Mouse (Mus musculus): ENCODE results near the gene Acly.
"Not testable (repeated sequence)": the region's sequence is repeated elsewhere in the genome, so short reads cannot be mapped to it uniquely, and the experiment has no call there.

DNA sequence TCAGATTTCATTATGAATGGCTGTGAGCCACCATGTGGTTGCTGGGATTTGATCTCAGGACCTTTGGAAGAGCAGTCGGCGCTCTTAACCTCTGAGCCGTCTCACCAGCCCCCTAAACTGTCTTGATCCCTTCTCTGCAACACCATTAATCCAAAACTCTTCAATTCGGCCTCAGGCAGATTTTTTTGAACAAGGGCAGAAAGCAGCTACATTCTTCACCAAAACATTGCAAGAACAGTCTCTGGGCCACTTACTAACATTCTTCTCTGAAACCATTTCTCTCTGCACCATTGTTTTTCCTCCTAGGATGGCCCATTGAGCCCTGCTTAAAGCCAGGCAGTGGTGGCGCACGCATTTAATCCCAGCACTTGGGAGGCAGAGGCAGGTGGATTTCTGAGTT is 7.0 kb upstream of the Acly start:
- not testable (repeated sequence) for TF ChIP-seq POLR2A (IDR thresholded peaks at IDR 0.05; ENCODE audit: insufficient read depth, low read length); CTCF (IDR thresholded peaks at IDR 0.05; ENCODE audit: low read depth, low read length); EP300 (IDR thresholded peaks at IDR 0.05; ENCODE audit: insufficient read depth, low read depth, low read length)
